ENCODE assay signal across 15 mouse cellular contexts in genomic region chr16:54857369-54857768, GRCm38 (mm10).
A peak's percentile ranks its signal among the peaks of the same experiment; 100 is the strongest.
DNase-seq lines count a peak whose midpoint lies in the region; ATAC-seq lines count a peak whose summit lies in the region.
"Had no signal": no experiment of that assay in that cellular context is flagged by ENCODE, and none has a peak within 500 bp of the region (broad histone marks: within the 10 kb centered on the region; RNA-seq: fewer than 3 reads in every experiment).

No protein-coding gene starts in this region.

- ATAC-seq in neural tube, embryonic 12.5 days (ENCODE audit: low FRiP score, low read depth): peak; percentile 70; the same call in 1 of the 2 replicates
- no peak for ATAC-seq in neural tube, embryonic 15.5 days (ENCODE audit: low FRiP score)
- ATAC-seq: Patski had no signal

- H3K4me3 ChIP-seq in neural tube, embryonic 12.5 days: no peak overlapping the region
- H3K4me3 ChIP-seq in neural tube, embryonic 15.5 days (replicated peaks): no peak overlapping the region
- H3K4me3 ChIP-seq in limb, embryonic 10.5 days: no peak overlapping the region
- H3K4me3 ChIP-seq: heart, embryonic 13.5 days had no signal

- no peaks in the 10 kb centered on the region for H3K4me1 ChIP-seq in neural tube, embryonic 12.5 days
- no peaks in the 10 kb centered on the region for H3K4me1 ChIP-seq in neural tube, embryonic 15.5 days
- peaks cover 11% of the 10 kb centered on the region; the same call in 1 of the 2 replicates for H3K4me1 ChIP-seq in limb, embryonic 10.5 days
- H3K4me1 ChIP-seq: heart, embryonic 13.5 days had no signal

- no peak overlapping the region for H3K27ac ChIP-seq in neural tube, embryonic 12.5 days
- H3K27ac ChIP-seq in neural tube, embryonic 15.5 days (replicated peaks): no peak overlapping the region
- no peak overlapping the region for H3K27ac ChIP-seq in limb, embryonic 10.5 days
- H3K27ac ChIP-seq: heart, embryonic 13.5 days; kidney, postnatal 0 days had no signal

- no peak overlapping the region for H3K4me2 ChIP-seq in neural tube, embryonic 12.5 days (replicated peaks)
- H3K4me2 ChIP-seq in neural tube, embryonic 15.5 days: no peak overlapping the region
- H3K4me2 ChIP-seq: heart, embryonic 13.5 days had no signal

- H3K27me3 ChIP-seq in neural tube, embryonic 12.5 days (replicated peaks): no peaks in the 10 kb centered on the region
- no peaks in the 10 kb centered on the region for H3K27me3 ChIP-seq in neural tube, embryonic 15.5 days (replicated peaks)
- no peaks in the 10 kb centered on the region for H3K27me3 ChIP-seq in limb, embryonic 10.5 days (ENCODE audit: low read depth, poor library complexity, severe bottlenecking)
- H3K27me3 ChIP-seq: heart, embryonic 13.5 days; Patski had no signal

- H3K9ac ChIP-seq in neural tube, embryonic 12.5 days: no peak overlapping the region
- no peak overlapping the region for H3K9ac ChIP-seq in neural tube, embryonic 15.5 days (replicated peaks)
- H3K9ac ChIP-seq: heart, embryonic 13.5 days had no signal

- peak; percentile 35 for DNase-seq in embryo, embryonic 11 days
- DNase-seq in embryo, embryonic 9.5 days (ENCODE audit: extremely low spot score): no peak
- peak; percentile 36 for DNase-seq in limb, embryonic 10.5 days (ENCODE audit: low spot score)
- no peak for DNase-seq in lung, adult 18-20 months
- no peak for DNase-seq in layer of hippocampus, adult 11-12 months (ENCODE audit: low spot score)
- no peak for DNase-seq in urinary bladder, postnatal 10 days (ENCODE audit: low spot score)
- DNase-seq: adrenal gland, postnatal 36 days; cerebellum, postnatal 36 days; heart, postnatal 4 days; thymus, adult 18-20 months had no signal

- H3K36me3 ChIP-seq in neural tube, embryonic 12.5 days: no peaks in the 10 kb centered on the region
- no peaks in the 10 kb centered on the region for H3K36me3 ChIP-seq in neural tube, embryonic 15.5 days
- H3K36me3 ChIP-seq in limb, embryonic 10.5 days: no peaks in the 10 kb centered on the region
- H3K36me3 ChIP-seq: heart, embryonic 13.5 days had no signal

- H3K9me3 ChIP-seq in neural tube, embryonic 12.5 days: no peaks in the 10 kb centered on the region
- no peaks in the 10 kb centered on the region for H3K9me3 ChIP-seq in neural tube, embryonic 15.5 days (replicated peaks)
- no peaks in the 10 kb centered on the region for H3K9me3 ChIP-seq in limb, embryonic 10.5 days (replicated peaks)
- H3K9me3 ChIP-seq: heart, embryonic 13.5 days had no signal

Comparison
In these comparisons a context has a peak if more than half of its experiments do, and no peak if none do; other contexts are left out.
1. DNase-seq: peak in embryo, embryonic 11 days (single experiment) and limb, embryonic 10.5 days (single experiment); none in embryo, embryonic 9.5 days (single experiment), lung, adult 18-20 months (0 of 2), layer of hippocampus, adult 11-12 months (single experiment) and urinary bladder, postnatal 10 days (single experiment).